Mouse (Mus musculus): ENCODE measurements at regions not wholly inside any gene's neighbourhood (a gene's known extent, or its start where the extent isn't known, plus 50 kb on each side); places are given as distances from the start of the nearest gene placed in this dataset.

GRCm38 (mm10) chr7:138547881-138548280 is 150.4 kb upstream of the Tcerg1l start:
- no peak for TF ChIP-seq CTCF (IDR thresholded peaks at IDR 0.05; ENCODE audit: control insufficient read depth, insufficient read depth, insufficient replicate concordance, low read depth, low read length)
- no peak for TF ChIP-seq POLR2A (IDR thresholded peaks at IDR 0.05; ENCODE audit: control insufficient read depth, low read depth, low read length)
